Mouse (Mus musculus): ENCODE results near the gene Mcemp1. TPM values are rescaled to one million over a fixed set of nuclear protein-coding genes. Genes with fewer than 3 reads are reported as not detected.
A peak's percentile ranks its signal among the peaks of the same experiment; 100 is the strongest.

Gene Mcemp1
- polyA plus RNA-seq, 1 experiment from 2014 or later, result 0.40 TPM

DNA sequence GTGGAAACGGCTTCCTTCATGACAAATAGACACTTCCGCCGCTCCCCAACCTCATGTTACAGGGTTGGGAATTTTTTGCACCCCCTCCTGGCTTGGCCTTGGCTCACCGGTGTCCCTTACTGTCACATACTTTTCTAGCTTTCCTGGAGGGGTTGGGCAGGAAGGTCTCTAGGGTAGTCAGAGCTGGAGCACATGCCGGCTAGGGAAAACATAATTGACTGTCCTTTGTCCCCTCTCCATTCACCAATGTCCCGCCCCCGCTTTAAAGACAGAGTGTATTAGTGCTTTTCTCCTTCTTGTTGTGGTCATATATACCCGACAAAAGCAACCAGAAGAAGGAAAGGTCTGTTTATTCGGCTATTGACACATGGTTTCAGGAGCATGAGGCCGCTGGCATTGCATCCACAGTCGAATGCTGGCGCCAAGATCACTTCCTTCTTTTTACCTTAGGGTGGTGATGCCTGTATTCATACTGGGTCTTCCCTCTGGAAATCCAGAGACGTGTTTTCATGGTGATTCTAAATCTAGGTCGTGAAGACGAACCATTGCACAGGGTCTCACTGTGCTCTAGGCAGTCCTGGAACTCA lies 11.5 kb downstream of the Mcemp1 start:
- Histone ChIP-seq H3K36me3 (peaks cover 14% of the 10 kb centered on the region), H3K4me3 (replicated peaks) (peak overlapping the region; percentile 77), H3K27ac (peak overlapping the region; percentile 95), H3K27me3 (replicated peaks) (no peaks in the 10 kb centered on the region), H3K9ac (peak overlapping the region; percentile 88), H3K4me1 (replicated peaks) (peaks cover 7% of the 10 kb centered on the region), H3K9me3 (no peaks in the 10 kb centered on the region), H3K4me2 (replicated peaks) (peak overlapping the region; percentile 75)
- 3% methylated on average over 15 of the region's 15 CpGs for WGBS
- ATAC-seq, result peak; percentile 29

- Histone ChIP-seq H3K27me3 (replicated peaks) (no peaks in the 10 kb centered on the region), H3K4me1 (replicated peaks) (peaks cover 7% of the 10 kb centered on the region), H3K9me3 (no peaks in the 10 kb centered on the region), H3K36me3 (peaks cover 14% of the 10 kb centered on the region), H3K4me2 (replicated peaks) (no peak overlapping the region), H3K4me3 (replicated peaks) (no peak overlapping the region), H3K27ac (no peak overlapping the region), H3K9ac (no peak overlapping the region)
- no peak for ATAC-seq
- WGBS, result 98% methylated on average over 22 of the region's 23 CpGs
Observed at GRCm38 (mm10) chr8:3678831-3679230, 13.3 kb downstream of the Mcemp1 start.

DNA sequence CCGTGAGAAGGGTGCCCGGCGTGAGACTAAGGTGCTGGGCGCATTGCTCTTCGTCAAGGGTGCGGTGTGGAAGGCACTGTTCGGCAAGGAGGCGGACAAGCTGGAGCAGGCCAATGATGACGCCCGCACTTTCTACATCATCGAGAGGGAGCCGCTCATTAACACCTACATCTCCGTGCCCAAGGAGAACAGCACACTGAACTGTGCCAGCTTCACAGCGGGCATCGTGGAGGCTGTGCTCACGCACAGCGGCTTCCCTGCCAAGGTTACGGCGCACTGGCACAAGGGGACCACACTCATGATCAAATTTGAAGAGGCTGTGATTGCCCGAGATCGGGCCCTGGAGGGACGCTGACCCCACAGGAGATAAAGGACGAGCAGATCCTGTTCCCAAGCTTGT lies 13.7 kb downstream of the Mcemp1 start:
- 96% methylated on average over 23 of the region's 23 CpGs for WGBS
- no peak for ATAC-seq

GRCm38 (mm10) chr8:3679656-3680055 lies 14.1 kb downstream of the Mcemp1 start:
- no peaks in the 10 kb centered on the region for H3K9me3 ChIP-seq
- H3K27ac ChIP-seq, result no peak overlapping the region
- no peak overlapping the region for H3K9ac ChIP-seq
- no peak overlapping the region for H3K4me2 ChIP-seq (replicated peaks)
- no peak overlapping the region for H3K4me3 ChIP-seq (replicated peaks)
- H3K36me3 ChIP-seq, result peaks cover 14% of the 10 kb centered on the region
- no peaks in the 10 kb centered on the region for H3K27me3 ChIP-seq (replicated peaks)
- 83% methylated on average over 5 of the region's 5 CpGs for WGBS
- H3K4me1 ChIP-seq (replicated peaks), result peaks cover 7% of the 10 kb centered on the region
- ATAC-seq, result no peak

More for the DNA sequence above, 13.7 kb downstream of the Mcemp1 start:
- no peaks in the 10 kb centered on the region for H3K27me3 ChIP-seq (replicated peaks)
- H3K27ac ChIP-seq, result no peak overlapping the region
- H3K9ac ChIP-seq, result no peak overlapping the region
- peaks cover 14% of the 10 kb centered on the region for H3K36me3 ChIP-seq
- H3K9me3 ChIP-seq, result no peaks in the 10 kb centered on the region
- no peak overlapping the region for H3K4me2 ChIP-seq (replicated peaks)
- no peak overlapping the region for H3K4me3 ChIP-seq (replicated peaks)
- peaks cover 7% of the 10 kb centered on the region for H3K4me1 ChIP-seq (replicated peaks)

DNA sequence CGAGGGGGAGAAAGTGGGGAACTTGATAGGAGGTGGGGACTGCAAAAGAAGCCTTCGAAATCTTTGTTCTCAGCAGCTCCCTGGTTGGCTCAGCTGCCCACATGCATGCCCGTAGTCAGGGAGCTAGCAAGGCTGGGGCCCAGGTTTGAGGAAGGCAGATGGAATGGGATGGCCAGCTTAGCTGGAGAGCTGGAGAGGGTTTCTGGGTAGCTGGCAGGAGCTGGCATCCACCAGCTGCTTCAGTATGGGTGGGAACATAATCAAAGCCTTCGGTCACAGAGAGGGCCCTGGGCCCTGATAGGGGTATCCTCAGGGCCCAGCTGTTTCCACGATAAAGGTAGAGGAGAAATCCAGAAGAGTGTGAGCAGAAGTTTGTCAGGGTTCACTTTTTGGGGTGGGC lies 16.9 kb downstream of the Mcemp1 start:
- H3K9ac ChIP-seq, result no peak overlapping the region
- H3K36me3 ChIP-seq, result peaks cover 14% of the 10 kb centered on the region
- H3K27ac ChIP-seq, result no peak overlapping the region
- H3K27me3 ChIP-seq (replicated peaks), result no peaks in the 10 kb centered on the region
- H3K9me3 ChIP-seq, result no peaks in the 10 kb centered on the region
- no peak for ATAC-seq
- peaks cover 5% of the 10 kb centered on the region for H3K4me1 ChIP-seq (replicated peaks)
- 95% methylated on average over 5 of the region's 5 CpGs for WGBS
- H3K4me2 ChIP-seq (replicated peaks), result no peak overlapping the region
- no peak overlapping the region for H3K4me3 ChIP-seq (replicated peaks)

- no peak overlapping the region for H3K4me2 ChIP-seq (replicated peaks)
- H3K36me3 ChIP-seq, result peaks cover 14% of the 10 kb centered on the region
- H3K9me3 ChIP-seq, result no peaks in the 10 kb centered on the region
- H3K9ac ChIP-seq, result no peak overlapping the region
- no peaks in the 10 kb centered on the region; the same call in 1 of the 2 replicates for H3K4me1 ChIP-seq (replicated peaks)
- WGBS, result 79% methylated on average over 6 of the region's 6 CpGs
- no peak overlapping the region for H3K27ac ChIP-seq
- no peak overlapping the region for H3K4me3 ChIP-seq (replicated peaks)
- no peak for ATAC-seq
- no peaks in the 10 kb centered on the region for H3K27me3 ChIP-seq (replicated peaks)
Observed at GRCm38 (mm10) chr8:3683408-3684176, 18.0 kb downstream of the Mcemp1 start.

DNA sequence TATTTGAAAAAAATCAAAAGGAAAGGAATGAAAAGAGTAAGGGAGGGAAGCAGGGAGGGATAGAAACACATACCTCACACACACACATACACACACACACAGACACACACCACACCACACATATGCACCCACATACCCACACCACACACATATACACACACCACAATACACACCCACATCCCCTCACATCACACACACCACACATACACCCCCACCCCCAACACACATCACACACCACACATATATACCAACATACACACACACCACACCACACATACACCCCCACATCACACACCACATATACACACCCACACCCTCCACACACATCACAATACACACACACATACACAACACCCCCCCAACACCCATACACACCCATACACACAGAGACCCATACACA lies 19.0 kb downstream of the Mcemp1 start:
- ATAC-seq, result no peak
- H3K36me3 ChIP-seq, result peaks cover 6% of the 10 kb centered on the region
- no peaks in the 10 kb centered on the region for H3K9me3 ChIP-seq
- no peak overlapping the region for H3K4me3 ChIP-seq (replicated peaks)
- H3K4me1 ChIP-seq (replicated peaks), result no peaks in the 10 kb centered on the region; the same call in 1 of the 2 replicates
- no peak overlapping the region for H3K9ac ChIP-seq
- no peaks in the 10 kb centered on the region for H3K27me3 ChIP-seq (replicated peaks)
- no peak overlapping the region for H3K4me2 ChIP-seq (replicated peaks)
- no peak overlapping the region for H3K27ac ChIP-seq

DNA sequence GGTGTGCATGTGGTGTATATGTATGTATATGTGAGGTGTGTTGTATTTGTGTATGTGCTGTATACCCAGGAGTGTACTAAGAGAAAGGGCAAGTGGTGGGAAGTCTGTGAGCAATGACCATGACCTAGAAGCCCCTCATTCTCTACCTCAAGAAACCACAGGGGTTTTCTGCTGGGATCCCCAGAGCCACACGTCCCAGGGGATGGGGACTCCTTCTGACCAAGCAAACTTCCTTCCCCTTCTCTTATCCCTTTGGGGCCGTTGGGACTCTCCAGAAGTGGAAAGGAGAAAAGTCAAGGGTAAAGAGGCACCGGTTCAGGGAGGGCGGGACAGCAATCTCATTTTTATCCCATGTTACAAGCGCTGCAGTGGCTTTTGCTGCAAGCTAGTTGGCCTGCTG lies 19.9 kb downstream of the Mcemp1 start:
- no peaks in the 10 kb centered on the region for H3K27me3 ChIP-seq (replicated peaks)
- H3K4me1 ChIP-seq (replicated peaks), result no peaks in the 10 kb centered on the region
- no peak overlapping the region for H3K4me3 ChIP-seq (replicated peaks)
- no peak for ATAC-seq
- H3K27ac ChIP-seq, result no peak overlapping the region
- H3K9me3 ChIP-seq, result no peaks in the 10 kb centered on the region
- H3K4me2 ChIP-seq (replicated peaks), result no peak overlapping the region
- 67% methylated on average over 5 of the region's 5 CpGs for WGBS
- H3K9ac ChIP-seq, result no peak overlapping the region
- H3K36me3 ChIP-seq, result no peaks in the 10 kb centered on the region; the same call in 1 of the 2 replicates

DNA sequence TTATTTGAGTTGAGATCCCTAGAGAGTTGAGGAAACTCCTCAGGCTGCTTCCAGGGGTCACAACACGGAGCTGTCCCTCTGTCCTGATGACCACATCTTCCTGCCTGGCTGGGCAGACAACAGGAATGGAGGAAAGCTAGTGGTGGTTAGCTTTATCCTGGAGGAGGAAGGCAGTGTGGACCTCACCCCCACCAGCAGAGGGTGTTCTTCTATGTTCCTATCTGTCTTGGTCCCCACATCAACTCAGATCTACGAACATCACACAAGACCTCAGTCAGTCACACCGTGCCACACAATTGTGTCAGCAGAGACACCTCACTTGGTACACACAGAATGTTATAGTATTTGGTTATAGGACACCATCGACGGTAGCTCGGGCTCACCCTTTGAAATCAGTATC lies 22.0 kb downstream of the Mcemp1 start:
- Histone ChIP-seq H3K27me3 (replicated peaks) (no peaks in the 10 kb centered on the region), H3K9me3 (no peaks in the 10 kb centered on the region), H3K4me1 (replicated peaks) (no peaks in the 10 kb centered on the region), H3K27ac (no peak overlapping the region), H3K9ac (no peak overlapping the region), H3K4me3 (replicated peaks) (no peak overlapping the region), H3K4me2 (replicated peaks) (no peak overlapping the region), H3K36me3 (no peaks in the 10 kb centered on the region)
- ATAC-seq, result no peak
- WGBS, result 71% methylated on average over 6 of the region's 6 CpGs

- no peaks in the 10 kb centered on the region for H3K36me3 ChIP-seq
- WGBS, result 71% methylated on average over 3 of the region's 3 CpGs
- no peak for ATAC-seq
- no peaks in the 10 kb centered on the region for H3K4me1 ChIP-seq (replicated peaks)
- H3K9me3 ChIP-seq, result no peaks in the 10 kb centered on the region
- H3K4me3 ChIP-seq (replicated peaks), result no peak overlapping the region
- H3K27ac ChIP-seq, result no peak overlapping the region
- no peaks in the 10 kb centered on the region for H3K27me3 ChIP-seq (replicated peaks)
- no peak overlapping the region for H3K9ac ChIP-seq
- H3K4me2 ChIP-seq (replicated peaks), result no peak overlapping the region
Observed at GRCm38 (mm10) chr8:3690774-3691173, 25.2 kb downstream of the Mcemp1 start.

DNA sequence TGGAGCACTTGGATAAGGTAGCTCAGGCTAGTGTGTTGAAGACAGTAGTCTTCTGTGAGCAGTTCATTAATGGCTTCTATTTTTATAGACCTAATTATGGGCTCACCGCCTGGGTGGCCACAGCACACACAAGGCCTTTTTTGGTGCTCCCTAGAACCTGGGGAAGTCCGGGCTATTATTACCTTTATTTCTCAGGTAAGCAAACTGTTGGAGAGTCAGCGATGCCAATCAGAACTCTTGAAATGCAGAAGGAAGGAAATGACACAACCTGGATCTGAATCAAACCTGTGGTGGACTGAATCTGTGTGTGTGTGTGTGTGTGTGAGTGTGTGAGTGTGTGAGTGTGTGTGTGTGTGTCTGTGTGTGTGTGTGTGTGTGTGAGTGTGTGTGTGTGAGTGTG lies 28.6 kb downstream of the Mcemp1 start, which contains the start of gene Fcer2a:
Gene Fcer2a, minus strand, starts transcription at position 55 of the 400 bp plus-strand sequence.
- Histone ChIP-seq H3K36me3 (no peaks in the 10 kb centered on the region), H3K4me3 (replicated peaks) (no peak within 1 kb of the TSS), H3K27ac (no peak within 1 kb of the TSS), H3K4me2 (replicated peaks) (no peak within 1 kb of the TSS), H3K9me3 (no peaks in the 10 kb centered on the region), H3K4me1 (replicated peaks) (no peaks in the 10 kb centered on the region), H3K27me3 (replicated peaks) (no peaks in the 10 kb centered on the region), H3K9ac (no peak within 1 kb of the TSS)
- ATAC-seq, result no peak
- 81% methylated on average over 3 of the region's 3 CpGs for WGBS

DNA sequence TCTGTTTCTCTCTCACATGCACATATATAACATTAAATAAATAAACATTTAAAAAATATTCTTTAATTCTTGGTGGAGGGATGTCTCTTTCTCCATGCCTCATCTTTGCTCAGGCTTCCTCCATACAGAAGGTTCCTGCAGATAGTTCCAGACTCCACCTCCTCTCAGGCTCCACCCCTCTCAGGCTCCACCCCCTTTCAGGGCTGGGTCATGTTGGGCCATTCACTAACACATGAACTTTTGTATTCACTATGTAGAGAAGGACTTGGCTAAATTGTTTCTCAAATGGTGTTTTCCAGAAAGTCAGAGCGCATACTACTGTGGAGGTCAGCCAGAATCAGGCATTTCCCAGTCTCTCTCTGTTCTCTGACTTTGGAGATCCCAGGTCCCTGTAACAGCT lies 35.9 kb downstream of the Mcemp1 start:
- Histone ChIP-seq H3K27ac (no peak overlapping the region), H3K9ac (no peak overlapping the region), H3K4me3 (replicated peaks) (no peak overlapping the region), H3K4me1 (replicated peaks) (no peaks in the 10 kb centered on the region), H3K36me3 (no peaks in the 10 kb centered on the region), H3K9me3 (no peaks in the 10 kb centered on the region), H3K4me2 (replicated peaks) (no peak overlapping the region), H3K27me3 (replicated peaks) (no peaks in the 10 kb centered on the region)
- WGBS, result 93% methylated on average over 1 of the region's 1 CpGs
- ATAC-seq, result no peak

DNA sequence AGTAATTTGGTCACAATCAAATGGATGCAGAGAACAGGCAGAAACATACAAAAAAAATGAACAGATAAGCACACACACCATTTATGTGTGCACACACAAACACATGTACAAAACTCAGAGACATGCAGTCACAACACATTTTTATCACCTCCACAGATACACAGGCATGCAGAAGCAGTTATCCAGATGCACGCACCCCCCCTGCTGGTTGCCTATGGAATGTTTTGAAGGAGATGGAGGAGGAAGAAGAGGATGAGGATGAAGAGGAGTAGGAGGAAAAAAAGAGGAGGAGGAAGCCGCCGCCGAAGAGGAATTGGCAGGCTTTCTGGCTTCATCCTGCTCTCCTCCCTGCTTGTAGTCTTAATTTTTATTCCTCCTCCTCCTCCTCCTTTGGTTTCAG lies 40.2 kb downstream of the Mcemp1 start:
- H3K27me3 ChIP-seq (replicated peaks), result no peaks in the 10 kb centered on the region
- no peak overlapping the region for H3K4me3 ChIP-seq (replicated peaks)
- H3K36me3 ChIP-seq, result no peaks in the 10 kb centered on the region
- no peaks in the 10 kb centered on the region for H3K4me1 ChIP-seq (replicated peaks)
- H3K4me2 ChIP-seq (replicated peaks), result no peak overlapping the region
- WGBS, result 58% methylated on average over 4 of the region's 4 CpGs
- no peak overlapping the region for H3K27ac ChIP-seq
- H3K9me3 ChIP-seq, result no peaks in the 10 kb centered on the region
- H3K9ac ChIP-seq, result no peak overlapping the region
- ATAC-seq, result no peak

Data from intestine, embryonic 15.5 days (tissue).